In genomic region chr3:149503992-149504391, GRCm38 (mm10) we compare ENCODE assay signal across 16 mouse cellular contexts.
A peak's percentile ranks its signal among the peaks of the same experiment; 100 is the strongest.
DNase-seq lines count a peak whose midpoint lies in the region; TF ChIP-seq lines count a peak whose summit lies in the region.
"Had no signal": no experiment of that assay in that cellular context is flagged by ENCODE, and none has a peak within 500 bp of the region (broad histone marks: within the 10 kb centered on the region; RNA-seq: fewer than 3 reads in every experiment).

No protein-coding gene starts in this region.

- in situ Hi-C loops in CH12.LX (cut with MboI; ENCODE audit: low pct_ligation_motif_present, low pct_unique_long_range_greater_than_20kb, low sequenced_read_pairs): no loop called here

- H3K79me2 ChIP-seq in CH12.LX (replicated peaks; ENCODE audit: control insufficient read depth, extremely low read depth, insufficient read depth, poor library complexity, severe bottlenecking): no peaks in the 10 kb centered on the region

- no peak overlapping the region for H3K27ac ChIP-seq in CH12.LX (ENCODE audit: insufficient read depth, low read depth)

- no peak for TF ChIP-seq CTCF in CH12.LX (conservative IDR thresholded peaks at IDR 0.05 in 1 of 2, IDR thresholded peaks at IDR 0.05 in 1 of 2; ENCODE audit: low read depth in 2 of 2, low read length in 2 of 2)

- TF ChIP-seq EP300 in CH12.LX (IDR thresholded peaks at IDR 0.05; ENCODE audit: low read length): 0 out of 2 replicates have a peak, but pooled peaks have one; percentile 28

- no peaks in the 10 kb centered on the region for H3K9me3 ChIP-seq in CH12.LX (replicated peaks; ENCODE audit: low read length)

- no peak for TF ChIP-seq RAD21 in CH12.LX (IDR thresholded peaks at IDR 0.05; ENCODE audit: low read depth, low read length)

- H3K9ac ChIP-seq in CH12.LX (ENCODE audit: insufficient read depth, low read depth): no peak overlapping the region

- dilution Hi-C loops in CH12.LX (cut with MboI; ENCODE audit: extremely low pct_ligation_motif_present, extremely low pct_unique_long_range_greater_than_20kb, low sequenced_read_pairs): no loop called here

- no peaks in the 10 kb centered on the region for H3K36me3 ChIP-seq in CH12.LX (replicated peaks in 1 of 2; ENCODE audit: control insufficient read depth in 1 of 2, insufficient read depth in 1 of 2, low read length in 1 of 2)
- H3K36me3 ChIP-seq: G1E had no signal

- no peak for TF ChIP-seq POLR2A in CH12.LX (IDR thresholded peaks at IDR 0.05; ENCODE audit: low read depth, low read length)

- H3K4me3 ChIP-seq in CH12.LX (replicated peaks in 1 of 3; ENCODE audit: low read depth in 2 of 3, low read length in 2 of 3, poor library complexity in 1 of 3): no peak overlapping the region

- H3K27me3 ChIP-seq in CH12.LX (replicated peaks): no peaks in the 10 kb centered on the region
- H3K27me3 ChIP-seq: Patski had no signal

- peak; percentile 38 for DNase-seq in CH12.LX (ENCODE audit: extremely low read depth)
- no peak for DNase-seq in left cerebral cortex, adult 8-10 months (ENCODE audit: low spot score in 2 of 2)
- DNase-seq: adrenal gland, adult 2 months; adrenal gland, adult 8-10 months; adrenal gland, postnatal 10 days; adrenal gland, postnatal 14 days; adrenal gland, postnatal 25 days; adrenal gland, postnatal 36 days; B cell, adult 2 months; cerebellum, adult 11 months; cerebellum, adult 11-12 months; cerebellum, adult 18-20 months; cerebellum, adult 2 months; cerebellum, adult 8-10 months had no signal

- peaks cover 5 to 14% of the 10 kb centered on the region in 2 experiments for H3K4me1 ChIP-seq in CH12.LX (ENCODE audit: control insufficient read depth in 1 of 2, insufficient read depth in 2 of 2)

- no peak overlapping the region for H3K4me2 ChIP-seq in CH12.LX (ENCODE audit: insufficient read depth, low read depth, poor library complexity, severe bottlenecking)

TF ChIP-seq in CH12.LX, 34 proteins besides CTCF, POLR2A, EP300 and RAD21:
- TF ChIP-seq RCOR1 (conservative IDR thresholded peaks at IDR 0.05; ENCODE audit: low read depth, low read length): no peak
- no peak for TF ChIP-seq PAX5 (IDR thresholded peaks at IDR 0.05; ENCODE audit: low read length)
- 0 out of 2 replicates have a peak, but pooled peaks have one; percentile 38 for TF ChIP-seq JUND (conservative IDR thresholded peaks at IDR 0.05; ENCODE audit: low read depth, low read length)
- peak; percentile 14; the same call in 1 of the 2 replicates for TF ChIP-seq ETS1 (conservative IDR thresholded peaks at IDR 0.05; ENCODE audit: low read depth, low read length)
- no peak for TF ChIP-seq JUN (IDR thresholded peaks at IDR 0.05; ENCODE audit: insufficient read depth, low read depth, low read length)
- TF ChIP-seq MEF2A (IDR thresholded peaks at IDR 0.05; ENCODE audit: borderline replicate concordance, low read depth, low read length): peak; percentile 90
- TF ChIP-seq POLR2AphosphoS2 (IDR thresholded peaks at IDR 0.05; ENCODE audit: low read depth, low read length): no peak
- no peak for TF ChIP-seq ZC3H11A (IDR thresholded peaks at IDR 0.05; ENCODE audit: low read depth, low read length)
- TF ChIP-seq MAZ (IDR thresholded peaks at IDR 0.05; ENCODE audit: low read depth, low read length): no peak
- no peak for TF ChIP-seq TBP (conservative IDR thresholded peaks at IDR 0.05; ENCODE audit: low read depth, low read length)
TF ChIP-seq in CH12.LX: peak in this region for 3.
